In the genomic region with DNA sequence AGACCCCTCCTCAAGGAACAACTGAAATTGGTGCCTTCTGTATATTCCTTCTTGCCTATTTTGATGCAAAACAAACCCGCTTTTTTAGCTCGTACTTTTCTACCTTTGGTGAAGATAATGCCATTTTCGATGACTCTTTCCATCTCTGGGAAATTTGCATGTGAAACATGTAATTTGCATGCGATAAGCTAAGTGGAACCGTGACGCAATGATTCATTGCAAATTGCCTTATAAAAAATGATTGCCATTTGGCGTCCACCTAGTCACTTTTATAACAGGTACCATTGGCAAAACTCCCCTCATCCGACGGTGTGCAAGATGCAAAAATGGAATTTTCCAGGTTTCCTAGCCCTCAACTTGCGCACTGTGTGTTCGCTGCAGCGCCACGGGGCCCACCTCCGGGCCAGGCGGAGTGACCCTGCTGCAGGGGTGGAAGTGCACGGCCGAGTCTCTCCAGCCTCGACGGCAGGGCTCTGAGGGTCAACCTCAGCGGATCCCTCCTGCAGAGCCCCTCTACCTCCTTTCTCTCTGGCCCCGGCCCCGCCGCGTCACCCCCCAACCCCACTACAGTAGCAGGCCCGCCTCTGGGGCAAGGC, we compare ENCODE assay signal across 8 mouse cellular contexts. TPM values are rescaled to one million over a fixed set of nuclear protein-coding genes. Genes with fewer than 3 reads are reported as not detected.
DNase-seq lines count a peak whose midpoint lies in the region; ATAC-seq and TF ChIP-seq lines count a peak whose summit lies in the region.

No protein-coding gene starts in this region.

- peak overlapping the region; percentile 73 for H3K4me3 ChIP-seq in heart, embryonic 16.5 days (ENCODE audit: low read length)
- peak overlapping the region; percentile 86 to 94 for H3K4me3 ChIP-seq in ES-E14 (ENCODE audit: insufficient read depth in 1 of 2, low read depth in 1 of 2, low read length in 2 of 2, poor library complexity in 1 of 2, severe bottlenecking in 1 of 2)
- H3K4me3 ChIP-seq in forebrain, postnatal 0 days (ENCODE audit: low read depth, low read length): peak overlapping the region; percentile 58

- H3K4me1 ChIP-seq in heart, embryonic 16.5 days (ENCODE audit: control insufficient read depth, insufficient read depth, low read length): no peaks in the 10 kb centered on the region
- H3K4me1 ChIP-seq in ES-E14 (ENCODE audit: control insufficient read depth in 2 of 2, insufficient read depth in 2 of 2, low read length in 2 of 2, poor library complexity in 1 of 2): no peaks in the 10 kb centered on the region
- H3K4me1 ChIP-seq in forebrain, postnatal 0 days (ENCODE audit: insufficient read depth): no peaks in the 10 kb centered on the region

- peak overlapping the region; percentile 90 for H3K27ac ChIP-seq in heart, embryonic 16.5 days (ENCODE audit: low read length)
- peak overlapping the region; percentile 31; the same call in 1 of the 2 replicates for H3K27ac ChIP-seq in ES-E14 (ENCODE audit: insufficient read depth, low read depth, low read length, poor library complexity, severe bottlenecking)
- H3K27ac ChIP-seq in forebrain, postnatal 0 days (ENCODE audit: low read depth, low read length): peak overlapping the region; percentile 84

- DNase-seq in heart, adult 11 months: no peak
- no peak for DNase-seq in ES-E14 (ENCODE audit: low read depth, low spot score)
- no peak for DNase-seq in forebrain, postnatal 0 days
- DNase-seq in lung, postnatal 25 days (ENCODE audit: low spot score): peak; percentile 1
- DNase-seq in thymus, postnatal 25 days: no peak
- no peak for DNase-seq in kidney, adult 11 months
- DNase-seq in urinary bladder, adult 18-20 months (ENCODE audit: low spot score in 2 of 2): no peak

- H3K27me3 ChIP-seq in heart, embryonic 16.5 days (ENCODE audit: control insufficient read depth, insufficient read depth, low read length): peaks cover 30% of the 10 kb centered on the region
- H3K27me3 ChIP-seq in forebrain, postnatal 0 days (ENCODE audit: insufficient read depth, low read length): no peaks in the 10 kb centered on the region; the same call in 1 of the 2 replicates

- in situ Hi-C loops in ES-E14 (cut with MboI; ENCODE audit: low sequenced_read_pairs in 2 of 2, unreplicated experiment in 2 of 2): no loop called here

- no peak for TF ChIP-seq CTCF in forebrain, postnatal 0 days (IDR thresholded peaks at IDR 0.05; ENCODE audit: low read depth)

- no peaks in the 10 kb centered on the region for H3K9me3 ChIP-seq in heart, embryonic 16.5 days (replicated peaks; ENCODE audit: control insufficient read depth, low read length)
- H3K9me3 ChIP-seq in ES-E14 (ENCODE audit: control insufficient read depth, insufficient read depth, low read depth, low read length): no peaks in the 10 kb centered on the region
- no peaks in the 10 kb centered on the region for H3K9me3 ChIP-seq in forebrain, postnatal 0 days (ENCODE audit: low read length)

- 11% methylated on average over 24 of the region's 25 CpGs for WGBS in heart, embryonic 16.5 days
- 21% methylated on average over 24 of the region's 25 CpGs for WGBS in forebrain, postnatal 0 days

- ATAC-seq in heart, embryonic 16.5 days (replicated peaks; ENCODE audit: extremely low read depth, insufficient read depth, low FRiP score): peak; percentile 50
- no peak; the same call in 1 of the 2 replicates for ATAC-seq in forebrain, postnatal 0 days

- peak overlapping the region; percentile 77 for H3K9ac ChIP-seq in heart, embryonic 16.5 days (ENCODE audit: low read length)
- peak overlapping the region; percentile 83 for H3K9ac ChIP-seq in ES-E14 (ENCODE audit: insufficient read depth, low read depth, low read length, poor library complexity, severe bottlenecking)
- peak overlapping the region; percentile 68 for H3K9ac ChIP-seq in forebrain, postnatal 0 days

- H3K36me3 ChIP-seq in heart, embryonic 16.5 days (ENCODE audit: control insufficient read depth, insufficient read depth): no peaks in the 10 kb centered on the region
- H3K36me3 ChIP-seq in ES-E14 (ENCODE audit: control insufficient read depth, insufficient read depth, low read length, poor library complexity, severe bottlenecking): no peaks in the 10 kb centered on the region
- H3K36me3 ChIP-seq in forebrain, postnatal 0 days (ENCODE audit: insufficient read depth): no peaks in the 10 kb centered on the region

- peak overlapping the region; percentile 59 for H3K4me2 ChIP-seq in heart, embryonic 16.5 days (ENCODE audit: low read depth, low read length)
- peak overlapping the region; percentile 44 for H3K4me2 ChIP-seq in forebrain, postnatal 0 days (ENCODE audit: low read depth)

TF ChIP-seq in ES-E14, 5 proteins besides CTCF, POLR2A, EP300 and RAD21:
- TF ChIP-seq ZNF384 (IDR thresholded peaks at IDR 0.05; ENCODE audit: low read depth, low read length) (no peak), ZC3H11A (IDR thresholded peaks at IDR 0.05; ENCODE audit: borderline replicate concordance, low read depth, low read length) (no peak), CHD2 (IDR thresholded peaks at IDR 0.05; ENCODE audit: low read depth, low read length) (no peak), HCFC1 (IDR thresholded peaks at IDR 0.05; ENCODE audit: borderline replicate concordance, insufficient read depth, low read length) (no peak), MAFK (IDR thresholded peaks at IDR 0.05; ENCODE audit: insufficient read depth, low read depth, low read length) (no peak)
TF ChIP-seq in ES-E14: peak in this region for 0.

RNA-seq across cellular contexts. Expression of a gene that starts 0.4 kb away (rescaled TPM):
- polyA plus RNA-seq in heart, embryonic 16.5 days (2015; fragmentation: Nextera tagmentation; extraction: Ambion mirVana): 4.5 and 5.8 TPM in 2 replicates
- total RNA-seq in ES-E14 (2012; rRNA removed): 5.0 and 5.7 TPM in 2 replicates
- 14.8 and 20.5 TPM in 2 replicates for total RNA-seq in forebrain, postnatal 0 days (2014; rRNA removed)
- 6.1 and 7.3 TPM in 2 replicates for polyA plus RNA-seq in forebrain, postnatal 0 days (2015; fragmentation: Nextera tagmentation; extraction: Ambion mirVana)

RNA-seq across cellular contexts. Expression of a gene that starts 21.4 kb away (rescaled TPM):
- polyA plus RNA-seq in heart, embryonic 16.5 days (2015; fragmentation: Nextera tagmentation; extraction: Ambion mirVana): 51.4 and 58.2 TPM in 2 replicates
- 89.0 and 137 TPM in 2 replicates for total RNA-seq in ES-E14 (2012; rRNA removed)
- 212 and 233 TPM in 2 replicates for total RNA-seq in forebrain, postnatal 0 days (2014; rRNA removed)
- polyA plus RNA-seq in forebrain, postnatal 0 days (2015; fragmentation: Nextera tagmentation; extraction: Ambion mirVana): 68.4 and 94.9 TPM in 2 replicates

Comparison
In these comparisons a context has a peak if more than half of its experiments do, and no peak if none do; other contexts are left out.
1. H3K27ac ChIP-seq: peak in every context shown above with its lines; median percentile 90 in heart, embryonic 16.5 days; 84 in forebrain, postnatal 0 days; 31 in ES-E14.